Mouse (Mus musculus) gastrocnemius, postnatal 25 days (tissue): ENCODE results near the gene Pald1. TPM values are rescaled to one million over a fixed set of nuclear protein-coding genes. Genes with fewer than 3 reads are reported as not detected.
A peak's percentile ranks its signal among the peaks of the same experiment; 100 is the strongest.

Source experiments
- DNase-seq: peaks from one replicate; pipeline ENCODE4 v3.0.0; 2022
- long read RNA-seq, 2 experiments: library from polyadenylated mRNA; stranded (forward); transcript quantifications; one replicate each; pipeline ENCODE4 v2.0.0; 2021
- total RNA-seq, 2 experiments: library from RNA; stranded (reverse); gene quantifications; 1 replicate in 1 of 2; 2 replicates in 1 of 2; pipeline ENCODE4 v1.2.3; 2021

Gene Pald1
- total RNA-seq = 1 to 10 TPM; 3.8 to 9.8 TPM
- long read RNA-seq, experiment 1, partial matches to known transcripts = 0 of 1 reads
- long read RNA-seq, experiment 1, other reads (novel, unspliced or antisense) = 1 of 1 reads
- long read RNA-seq, experiment 2, full-length matches to known transcripts = 3 of 9 reads
- long read RNA-seq, experiment 2, partial matches to known transcripts = 1 of 9 reads
- long read RNA-seq, experiment 2, other reads (novel, unspliced or antisense) = 5 of 9 reads

DNA sequence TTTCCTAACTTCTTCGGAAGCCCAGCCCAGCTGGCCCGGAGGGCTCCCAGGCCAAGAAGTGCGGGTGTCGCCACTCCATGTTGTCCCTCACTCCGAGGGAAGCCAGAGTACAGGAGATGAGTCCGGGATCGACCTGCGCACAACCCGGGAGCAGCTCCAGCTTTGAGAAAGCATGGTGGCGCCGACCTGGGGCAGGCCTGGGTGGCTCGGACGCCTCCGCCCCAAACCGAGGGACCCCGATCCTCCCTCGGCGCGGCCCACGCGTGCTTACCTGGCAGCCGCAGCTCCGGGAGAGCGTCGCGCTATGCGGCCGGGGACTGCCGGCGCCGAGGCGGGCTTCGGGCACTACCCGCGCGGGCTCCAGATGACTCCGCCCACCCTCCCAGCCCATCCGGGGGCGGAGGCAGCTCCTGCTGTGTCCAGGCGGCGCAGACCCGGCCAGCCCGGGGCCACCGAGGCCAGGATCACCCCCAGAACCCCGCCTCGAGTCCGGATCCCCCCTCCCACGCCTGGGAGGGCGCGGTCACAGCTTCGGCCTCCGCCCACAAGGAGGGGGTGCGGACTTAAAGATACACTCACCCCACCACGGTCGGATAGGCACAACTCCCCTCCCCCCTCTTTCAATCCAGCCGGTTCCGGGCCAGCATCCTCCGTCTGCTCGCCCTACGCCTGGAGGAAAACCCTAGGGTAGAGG lies at the start of gene Pald1:
Pald1 (minus strand) TSS at position 510 of the 694 bp plus-strand sequence.
- peak; percentile 87 for DNase-seq

GRCm38 (mm10) chr10:61431375-61431774 lies 48.0 kb upstream of the Pald1 start:
- DNase-seq = no peak

- no peak for DNase-seq
These were observed 45.7 kb upstream of the Pald1 start for GRCm38 (mm10) chr10:61429043-61429442.

DNA sequence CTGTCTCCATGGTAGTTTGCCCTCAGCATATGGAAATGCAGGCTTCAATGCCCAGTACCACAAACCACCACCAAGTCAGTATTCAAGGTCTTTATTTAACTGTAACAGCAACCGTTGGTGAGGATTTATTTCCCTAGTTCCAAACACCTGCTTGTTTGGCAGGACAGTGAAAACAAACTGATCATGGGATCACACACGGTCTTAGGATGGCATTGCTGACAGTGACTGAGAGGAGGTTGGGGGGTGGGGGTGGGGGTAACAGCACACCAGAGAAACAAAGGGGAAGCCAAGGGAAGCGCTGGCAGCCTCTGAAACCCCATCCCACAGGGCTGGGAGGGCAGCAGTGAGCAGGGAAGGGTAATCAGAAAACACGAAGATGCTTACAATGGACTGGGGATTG lies 45.1 kb upstream of the Pald1 start:
- DNase-seq = no peak

DNA sequence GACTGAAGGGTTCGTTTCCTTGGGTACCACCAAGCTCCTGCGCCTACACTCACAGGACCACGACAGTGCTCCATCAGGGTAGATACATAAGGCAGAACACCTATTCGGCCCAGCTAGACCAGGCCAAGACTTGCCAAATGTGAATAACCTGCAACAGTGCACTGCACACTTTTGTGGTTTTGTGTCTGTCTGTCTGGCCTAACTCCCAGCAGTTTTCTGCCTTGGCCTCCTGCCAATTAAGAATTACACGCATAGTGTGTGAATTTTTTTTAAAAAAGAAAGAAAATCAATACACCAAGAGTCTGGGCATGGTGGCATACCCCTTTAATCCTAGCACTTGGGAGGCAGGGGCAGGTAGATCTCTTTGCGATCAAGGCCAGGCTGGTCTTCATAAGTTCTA lies 44.6 kb upstream of the Pald1 start:
- no peak for DNase-seq

DNA sequence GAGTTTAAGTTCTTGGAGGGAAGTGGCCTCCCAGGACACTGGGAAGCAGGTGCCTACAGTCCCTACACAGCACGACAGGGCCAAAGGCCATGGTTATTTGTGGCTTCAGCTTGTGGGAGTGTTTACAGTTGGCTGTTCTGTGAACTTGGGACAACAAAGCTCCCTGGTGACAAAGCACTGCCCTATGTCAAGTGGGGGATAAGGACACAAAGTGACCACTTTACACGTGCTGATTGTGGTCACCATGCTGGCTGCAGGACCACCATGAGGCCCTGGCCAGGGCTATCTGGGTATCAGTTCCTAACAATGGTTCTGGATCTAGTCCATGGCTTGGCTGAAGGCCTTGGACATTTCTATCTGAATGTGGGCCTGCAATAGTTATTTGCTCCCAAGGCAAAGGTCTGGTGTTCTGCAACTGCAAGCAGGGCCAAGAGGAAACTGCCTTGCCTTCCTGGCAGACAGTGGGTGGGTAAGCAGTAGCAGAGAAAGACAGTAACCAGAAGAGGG lies 43.0 kb upstream of the Pald1 start:
- DNase-seq = peak; percentile 42

GRCm38 (mm10) chr10:61425047-61425446 lies 41.7 kb upstream of the Pald1 start:
- no peak for DNase-seq

GRCm38 (mm10) chr10:61424500-61424899 lies 41.2 kb upstream of the Pald1 start:
- no peak for DNase-seq

DNA sequence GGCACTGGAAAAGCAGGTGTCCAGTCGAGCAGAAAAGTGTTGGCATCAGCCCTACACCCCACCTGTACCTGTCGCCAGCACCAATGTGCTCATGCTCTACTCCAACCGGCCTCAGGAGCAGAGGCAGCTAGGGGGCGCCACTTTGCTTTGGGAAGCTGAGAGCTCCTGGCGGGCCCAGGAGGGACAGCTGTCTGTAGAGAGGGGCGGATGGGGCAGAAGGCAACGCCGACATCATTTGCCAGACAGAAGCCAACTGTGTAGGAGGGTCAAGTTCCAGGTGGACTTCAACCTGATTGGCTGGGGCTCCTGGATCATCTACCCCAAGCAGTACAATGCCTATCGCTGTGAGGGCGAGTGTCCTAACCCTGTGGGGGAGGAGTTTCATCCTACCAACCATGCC lies 40.0 kb upstream of the Pald1 start:
- no peak for DNase-seq

GRCm38 (mm10) chr10:61422861-61423260 lies 39.5 kb upstream of the Pald1 start:
- no peak for DNase-seq

DNA sequence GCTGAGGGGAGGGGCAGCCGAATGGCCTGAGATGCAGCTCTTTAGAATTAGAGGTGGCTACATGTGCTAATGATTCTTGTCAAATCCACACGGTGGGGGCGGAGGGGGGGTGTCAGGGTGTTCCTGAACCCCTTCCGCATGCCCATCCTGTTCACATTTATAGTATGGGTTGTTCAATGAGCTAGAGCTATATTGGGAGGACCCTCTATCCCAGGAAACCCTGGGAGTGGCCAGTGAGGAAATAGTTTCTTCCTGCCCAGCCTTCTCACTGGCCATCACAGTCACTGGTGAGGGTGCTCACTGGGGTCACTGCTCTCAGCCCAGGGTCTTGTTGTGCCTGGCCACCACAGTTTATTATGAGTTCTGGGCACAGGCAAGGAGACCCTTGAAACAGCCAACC lies 36.7 kb upstream of the Pald1 start:
- DNase-seq = no peak

GRCm38 (mm10) chr10:61419146-61419545 lies 35.8 kb upstream of the Pald1 start:
- DNase-seq = no peak

- no peak for DNase-seq
These were observed 35.0 kb upstream of the Pald1 start for GRCm38 (mm10) chr10:61418131-61418900.

- DNase-seq = no peak
These were observed 34.3 kb upstream of the Pald1 start, which contains the start of gene Nodal for GRCm38 (mm10) chr10:61417672-61418071. Gene Nodal (plus strand): TSS chr10:61417972.

- no peak for DNase-seq
These were observed 33.7 kb upstream of the Pald1 start for GRCm38 (mm10) chr10:61417046-61417445.

DNA sequence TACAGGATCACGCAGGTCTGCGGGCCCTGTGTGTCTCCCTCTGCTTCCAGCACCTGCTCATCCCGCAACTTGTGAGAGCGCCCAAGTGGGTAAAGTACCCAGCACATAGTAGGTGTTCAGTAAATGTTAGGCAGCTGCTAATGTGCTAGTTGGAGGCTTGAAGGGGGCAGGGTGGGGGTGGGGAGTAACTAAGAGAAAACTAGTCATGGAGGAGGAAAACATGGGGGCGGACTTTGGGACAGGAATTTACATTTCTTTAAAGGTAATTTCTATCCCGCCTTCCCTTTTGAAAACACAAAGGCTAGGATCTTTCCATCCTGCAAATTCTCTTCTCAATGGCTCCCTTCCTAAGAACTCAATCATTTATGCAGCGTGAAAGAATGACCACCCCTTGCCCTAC lies 33.2 kb upstream of the Pald1 start:
- no peak for DNase-seq

- no peak for DNase-seq
These were observed 32.6 kb upstream of the Pald1 start for GRCm38 (mm10) chr10:61415890-61416289.

- no peak for DNase-seq
These were observed 31.9 kb upstream of the Pald1 start for GRCm38 (mm10) chr10:61415240-61415639.

- no peak for DNase-seq
These were observed 29.7 kb upstream of the Pald1 start for GRCm38 (mm10) chr10:61412910-61413625.

DNA sequence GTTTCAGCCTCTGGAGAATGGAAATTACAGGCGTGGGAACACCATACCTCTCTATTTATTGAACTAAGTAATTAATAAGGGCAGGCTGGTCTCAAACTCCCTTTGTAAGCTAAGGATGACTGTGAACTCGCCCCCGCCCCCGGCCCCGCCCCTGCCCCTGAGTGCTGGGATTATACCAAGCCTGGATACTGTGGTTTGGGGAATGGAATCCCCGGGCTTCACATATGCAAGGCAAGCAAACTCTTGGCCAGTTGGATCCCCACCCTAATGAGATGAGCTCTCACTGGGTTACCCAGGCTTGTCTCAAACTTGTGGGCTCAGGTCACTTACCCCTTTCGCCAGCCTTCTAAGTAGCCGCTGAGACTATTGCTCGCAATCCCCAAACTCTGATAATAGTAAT lies 26.9 kb upstream of the Pald1 start:
- DNase-seq = no peak

- no peak for DNase-seq
These were observed 26.4 kb upstream of the Pald1 start for GRCm38 (mm10) chr10:61409776-61410175.

DNA sequence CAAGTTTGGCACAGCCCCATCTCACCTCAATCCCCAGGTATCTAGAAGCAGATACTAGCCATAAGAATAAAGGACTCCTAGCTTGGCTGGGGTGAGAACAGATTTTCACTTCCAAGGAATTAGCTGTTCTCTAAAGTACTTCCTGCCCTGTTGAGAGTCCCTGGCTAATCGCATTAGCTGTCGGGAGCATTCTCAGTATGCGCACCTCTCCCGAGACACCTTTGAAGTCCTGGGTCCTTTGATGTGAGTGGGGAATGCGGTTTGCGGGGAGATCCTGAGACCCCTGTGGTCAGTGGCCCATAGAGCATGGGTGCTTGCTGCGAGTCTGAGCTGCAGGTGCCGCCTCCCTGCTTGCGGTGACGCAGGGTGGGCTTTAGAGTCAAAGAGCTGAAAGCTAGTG lies 22.6 kb upstream of the Pald1 start:
- no peak for DNase-seq
